ENCODE assay signal across 8 mouse cellular contexts in genomic region chr19:55895807-55896420, GRCm38 (mm10).
DNase-seq lines count a peak whose midpoint lies in the region; ATAC-seq lines count a peak whose summit lies in the region.

No protein-coding gene starts in this region.

- no peaks in the 10 kb centered on the region for H3K36me3 ChIP-seq in heart, embryonic 14.5 days (ENCODE audit: control insufficient read depth, insufficient read depth, low read length)
- H3K36me3 ChIP-seq in hindbrain, embryonic 12.5 days = no peaks in the 10 kb centered on the region
- H3K36me3 ChIP-seq in midbrain, embryonic 10.5 days = no peaks in the 10 kb centered on the region

- H3K9ac ChIP-seq in heart, embryonic 14.5 days (ENCODE audit: low read length) = peak overlapping the region; percentile 65
- peak overlapping the region; percentile 33; the same call in 1 of the 2 replicates for H3K9ac ChIP-seq in hindbrain, embryonic 12.5 days

- intact Hi-C loops in heart, postnatal 36 days (cut with DNase I) = loop anchor here (5.0 kb wide), 2 partner anchors 359 to 484 kb away; no protein-coding TSS in a partner anchor

- no peak for ATAC-seq in heart, embryonic 14.5 days (ENCODE audit: insufficient number of reproducible peaks, insufficient read depth, low FRiP score, low read depth)
- no peak for ATAC-seq in hindbrain, embryonic 12.5 days (ENCODE audit: low FRiP score)
- ATAC-seq in activated CD4-positive, CD25-positive, alpha-beta regulatory T cell, adult 4 months = no peak

- no peak for DNase-seq in heart, postnatal 36 days
- peak; percentile 59 for DNase-seq in ZHBTc4 (ENCODE audit: low read depth, low spot score)
- DNase-seq in midbrain, embryonic 10.5 days (ENCODE audit: low spot score) = no peak
- DNase-seq in adrenal gland, adult (ENCODE audit: inconsistent age in 2 of 2, low spot score in 1 of 2) = no peak
- DNase-seq in urinary bladder, postnatal 14 days (ENCODE audit: low spot score) = no peak

- H3K27ac ChIP-seq in heart, embryonic 14.5 days (replicated peaks in 1 of 2; ENCODE audit: control insufficient read depth in 1 of 2, insufficient read depth in 1 of 2, low read depth in 2 of 2, low read length in 2 of 2) = no peak overlapping the region
- H3K27ac ChIP-seq in hindbrain, embryonic 12.5 days = no peak overlapping the region
- H3K27ac ChIP-seq in midbrain, embryonic 10.5 days (replicated peaks) = peak overlapping the region; percentile 87

- H3K4me3 ChIP-seq in heart, embryonic 14.5 days (ENCODE audit: control insufficient read depth in 1 of 2, insufficient read depth in 1 of 2, low read depth in 1 of 2, low read length in 2 of 2) = peak overlapping the region in 1 of 2 experiments; percentile 39; a peak in 1 of 4 replicates
- H3K4me3 ChIP-seq in hindbrain, embryonic 12.5 days = peak overlapping the region; percentile 21; the same call in 1 of the 2 replicates
- H3K4me3 ChIP-seq in midbrain, embryonic 10.5 days = peak overlapping the region; percentile 60

- H3K4me2 ChIP-seq in heart, embryonic 14.5 days (ENCODE audit: low read length) = peak overlapping the region; percentile 91
- peak overlapping the region; percentile 54 for H3K4me2 ChIP-seq in hindbrain, embryonic 12.5 days (replicated peaks)

- WGBS in heart, embryonic 14.5 days = 36% methylated on average over 4 of the region's 4 CpGs
- WGBS in hindbrain, embryonic 12.5 days = 7% methylated on average over 4 of the region's 4 CpGs
- WGBS in midbrain, embryonic 10.5 days = 6% methylated on average over 4 of the region's 4 CpGs

- H3K9me3 ChIP-seq in heart, embryonic 14.5 days (ENCODE audit: control insufficient read depth, low read length) = no peaks in the 10 kb centered on the region
- no peaks in the 10 kb centered on the region for H3K9me3 ChIP-seq in hindbrain, embryonic 12.5 days (replicated peaks)
- no peaks in the 10 kb centered on the region for H3K9me3 ChIP-seq in midbrain, embryonic 10.5 days (replicated peaks)

- no peaks in the 10 kb centered on the region for H3K27me3 ChIP-seq in heart, embryonic 14.5 days (ENCODE audit: control insufficient read depth, insufficient read depth, low read length)
- H3K27me3 ChIP-seq in hindbrain, embryonic 12.5 days = peaks cover 61% of the 10 kb centered on the region
- H3K27me3 ChIP-seq in midbrain, embryonic 10.5 days (ENCODE audit: low read depth, poor library complexity, severe bottlenecking) = peaks cover 69% of the 10 kb centered on the region

- H3K4me1 ChIP-seq in heart, embryonic 14.5 days (ENCODE audit: control insufficient read depth in 2 of 2, insufficient read depth in 2 of 2, low read length in 2 of 2) = peaks cover 4 to 16% of the 10 kb centered on the region in 2 experiments
- peaks cover 50% of the 10 kb centered on the region for H3K4me1 ChIP-seq in hindbrain, embryonic 12.5 days
- peaks cover 97% of the 10 kb centered on the region for H3K4me1 ChIP-seq in midbrain, embryonic 10.5 days
